Mouse (Mus musculus) layer of hippocampus, adult 18-20 months (tissue): ENCODE measurements around the gene Paip2b. TPM values are rescaled to one million over a fixed set of nuclear protein-coding genes. Genes with fewer than 3 reads are reported as not detected.
"Not testable (repeated sequence)": the region's sequence is repeated elsewhere in the genome, so short reads cannot be mapped to it uniquely, and the experiment has no call there.

Experiments
- DNase-seq, 2 experiments: peaks; one replicate each; pipeline ENCODE4 v3.0.0; 2022; ENCODE audit warnings: low spot score in 2 of 2
- total RNA-seq, 2 experiments: library from RNA; stranded (reverse); gene quantifications; 2 replicates each; pipeline ENCODE4 v1.2.3; 2021

The Paip2b gene
- total RNA-seq, 2 experiments from 2014 or later = 62.2 to 64.0 TPM

DNA sequence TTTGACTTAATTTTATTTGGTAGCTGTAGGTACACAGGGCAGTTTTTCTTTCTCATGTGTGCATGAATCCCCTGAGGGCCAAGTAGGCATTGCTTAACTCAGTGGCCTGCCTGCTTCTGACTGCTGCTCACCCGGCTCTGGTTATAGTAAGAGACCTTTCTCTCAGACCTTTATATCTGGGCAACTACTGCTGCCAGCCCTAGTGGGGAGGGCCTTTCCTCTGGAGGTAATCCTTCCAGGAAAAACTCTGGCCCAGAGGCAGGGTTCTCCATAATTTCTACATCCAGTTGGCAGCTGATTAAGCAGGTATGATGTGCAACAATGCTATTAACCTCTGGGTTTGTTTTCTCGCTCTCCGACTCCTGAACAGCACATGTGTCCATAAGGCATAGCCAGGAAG is 28.7 kb downstream of the Paip2b start:
- no peak for DNase-seq

DNA sequence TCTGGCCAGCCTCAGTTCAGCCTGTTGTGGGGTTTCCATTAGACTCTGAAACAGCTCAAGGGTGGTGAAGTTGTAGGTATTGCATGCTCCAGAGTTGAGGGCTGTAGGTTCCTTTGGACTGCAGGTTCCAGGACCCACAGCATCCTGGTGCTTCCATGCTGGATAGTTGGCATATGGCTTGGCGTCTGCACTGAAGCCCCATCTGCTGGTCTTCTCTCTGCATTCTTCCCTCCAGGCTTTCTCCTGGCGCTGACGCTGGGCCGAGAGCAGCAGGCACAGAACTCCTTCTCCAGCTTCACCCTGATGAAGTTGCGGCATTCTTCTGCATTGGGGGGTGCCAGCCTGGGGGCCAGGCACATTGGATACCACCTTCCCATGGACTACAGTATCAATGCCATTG is 29.5 kb downstream of the Paip2b start:
- DNase-seq = peak in 1 of 2 experiments; percentile 54

DNA sequence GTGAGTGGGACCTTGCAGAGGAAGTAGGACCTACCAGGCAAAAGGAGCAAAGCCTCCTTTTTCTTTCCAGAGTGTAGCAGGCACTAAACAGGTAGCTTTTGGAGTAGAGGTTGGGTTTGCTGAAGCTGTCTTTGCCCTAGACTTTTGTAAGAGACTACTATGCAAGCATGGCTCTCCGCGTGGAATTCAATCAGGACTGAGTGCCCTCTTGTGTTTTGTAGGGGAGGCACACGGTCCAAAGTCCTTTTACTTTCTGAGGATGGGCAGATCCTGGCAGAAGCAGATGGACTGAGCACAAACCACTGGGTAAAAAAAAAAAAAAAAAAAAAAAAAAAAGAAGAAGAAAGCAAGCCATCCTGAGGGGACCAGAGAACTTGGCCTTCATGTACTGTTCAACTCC is 34.9 kb downstream of the Paip2b start:
- DNase-seq = no peak

DNA sequence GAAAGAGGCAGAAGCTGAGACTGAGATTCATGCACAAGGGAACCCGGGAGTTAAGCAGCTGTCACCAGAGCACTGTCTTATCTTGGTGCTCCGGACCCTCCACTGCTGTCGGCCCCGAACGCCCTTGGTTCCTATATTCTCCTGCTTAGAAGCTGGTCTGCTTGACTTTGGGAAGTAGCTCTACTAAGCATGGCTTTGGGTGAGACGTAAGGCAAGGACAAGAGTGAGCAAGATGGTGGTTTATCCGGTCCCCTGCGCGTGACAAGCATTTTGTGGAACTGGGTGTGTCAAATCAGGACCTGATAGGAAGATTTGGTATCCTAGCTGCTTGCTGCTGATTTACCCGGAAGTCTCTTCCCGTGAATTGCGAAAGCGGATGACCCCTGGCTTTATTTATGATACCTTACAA is 36.0 kb downstream of the Paip2b start:
- DNase-seq = no peak

DNA sequence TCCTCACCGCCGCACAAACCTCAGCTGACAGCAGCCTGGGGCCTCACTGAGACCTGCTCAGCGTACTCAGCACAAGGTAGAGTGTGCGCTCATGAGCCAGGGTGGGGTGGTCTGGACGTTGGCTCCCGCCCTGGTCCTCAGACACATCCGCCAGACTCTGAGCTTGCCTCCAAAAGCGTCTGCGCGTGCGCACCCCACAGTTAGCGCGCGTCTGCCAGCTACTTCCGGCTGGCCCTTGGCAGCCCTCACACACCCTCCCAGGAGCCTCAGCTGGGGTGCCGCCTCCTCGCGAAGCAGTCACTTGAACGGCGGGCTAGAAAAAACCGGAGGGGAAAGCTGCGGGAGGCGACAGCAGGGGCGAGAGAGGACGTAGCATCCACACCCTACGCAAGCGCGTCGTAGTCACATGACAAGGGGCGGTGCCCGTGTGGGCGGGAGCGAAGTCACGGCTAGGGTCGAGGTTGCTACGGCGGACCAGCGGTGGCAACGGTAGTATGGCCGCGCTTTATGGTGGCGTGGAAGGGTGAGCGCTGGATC is 36.7 kb downstream of the Paip2b start, which contains the start of gene Nagk:
Gene Nagk (plus strand): TSS at position 223 of the 537 bp plus-strand sequence.
- peak; percentile 90 to 93 for DNase-seq

DNA sequence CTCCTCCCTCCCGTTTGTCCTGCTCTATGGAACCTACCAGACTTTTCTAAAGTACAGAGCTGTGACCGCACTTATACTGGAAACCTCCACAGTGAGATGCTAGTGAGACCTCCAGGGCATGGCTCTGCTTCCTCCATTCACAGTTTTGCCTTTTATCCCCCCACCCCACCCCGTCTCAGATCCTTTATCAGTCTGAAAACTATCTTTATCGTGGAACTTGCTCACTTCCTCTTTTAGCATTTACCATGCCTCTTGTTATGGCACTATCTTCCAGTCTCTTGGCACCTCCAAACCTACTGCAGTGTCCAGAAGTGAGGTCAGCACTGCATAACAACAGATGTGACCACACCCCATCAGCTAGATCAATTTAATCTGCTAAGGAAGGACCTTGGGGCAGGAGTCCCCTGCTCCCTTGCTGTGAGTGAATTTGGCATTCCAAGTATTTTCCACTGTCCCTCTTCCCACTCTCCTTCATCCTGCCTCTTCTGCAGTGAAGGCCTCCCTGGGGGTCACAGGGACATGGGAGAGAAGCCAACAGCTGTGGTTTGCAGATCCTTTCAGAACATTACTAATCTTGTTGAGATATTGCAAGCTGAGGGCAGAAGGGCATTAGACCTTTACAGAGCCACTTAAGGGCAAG is 40.2 kb downstream of the Paip2b start:
- no peak for DNase-seq

DNA sequence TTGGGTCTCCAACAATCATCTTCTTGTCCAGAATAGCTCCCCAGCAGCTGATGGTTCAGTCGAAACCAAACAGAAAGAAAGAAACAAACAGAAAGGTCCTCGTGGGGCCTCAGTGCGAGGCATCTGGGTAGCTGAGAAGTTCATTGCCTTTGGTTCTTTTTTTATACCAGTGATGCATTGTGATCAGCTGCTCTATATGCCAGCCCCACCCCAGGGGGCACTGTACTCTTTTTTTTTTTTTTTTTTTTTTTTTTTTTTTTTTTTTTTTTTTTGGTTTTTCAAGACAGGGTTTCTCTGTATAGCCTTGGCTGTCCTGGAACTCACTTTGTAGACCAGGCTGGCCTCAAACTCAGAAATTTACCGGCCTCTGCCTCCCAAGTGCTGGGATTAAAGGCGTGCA is 41.0 kb downstream of the Paip2b start:
- not testable (repeated sequence) for DNase-seq

DNA sequence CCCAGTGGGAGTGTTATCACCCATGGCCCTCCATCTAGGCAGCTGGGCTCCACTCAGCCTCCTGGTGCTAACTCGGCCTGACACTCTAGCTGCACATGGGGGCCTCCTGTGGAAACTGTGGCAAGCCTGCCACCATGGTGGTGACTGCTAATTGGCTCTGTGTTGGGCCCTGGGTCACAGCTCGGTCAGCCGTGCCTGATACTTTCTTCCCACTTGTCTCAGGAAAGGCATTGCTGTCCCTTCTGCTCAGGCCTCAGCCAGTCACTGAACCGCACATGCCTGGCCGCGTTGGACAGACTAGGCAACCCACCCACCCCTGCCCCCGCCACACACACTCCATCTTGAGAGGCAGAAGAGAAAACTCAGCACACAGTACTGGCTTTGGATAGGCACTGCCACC is 43.0 kb downstream of the Paip2b start:
- DNase-seq = no peak

DNA sequence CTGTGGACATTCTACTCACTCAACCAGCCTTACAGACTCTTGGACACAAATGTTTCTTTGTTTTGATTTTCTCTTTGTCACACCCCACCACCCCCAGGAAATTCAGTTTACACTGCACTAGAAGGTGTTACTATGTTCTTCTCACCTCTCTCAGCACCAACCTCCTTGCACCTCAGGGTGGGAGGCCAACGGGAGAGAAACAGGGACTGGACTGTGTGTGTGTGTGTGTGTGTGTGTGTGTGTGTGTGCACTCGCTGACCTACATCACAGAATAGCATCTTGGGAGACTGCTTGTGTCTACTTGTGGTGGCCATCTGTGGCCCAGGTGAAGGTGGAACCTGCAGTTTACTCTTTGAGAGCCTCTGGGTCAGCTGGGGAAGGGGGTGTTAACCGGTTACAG is 45.1 kb downstream of the Paip2b start:
- DNase-seq = no peak

DNA sequence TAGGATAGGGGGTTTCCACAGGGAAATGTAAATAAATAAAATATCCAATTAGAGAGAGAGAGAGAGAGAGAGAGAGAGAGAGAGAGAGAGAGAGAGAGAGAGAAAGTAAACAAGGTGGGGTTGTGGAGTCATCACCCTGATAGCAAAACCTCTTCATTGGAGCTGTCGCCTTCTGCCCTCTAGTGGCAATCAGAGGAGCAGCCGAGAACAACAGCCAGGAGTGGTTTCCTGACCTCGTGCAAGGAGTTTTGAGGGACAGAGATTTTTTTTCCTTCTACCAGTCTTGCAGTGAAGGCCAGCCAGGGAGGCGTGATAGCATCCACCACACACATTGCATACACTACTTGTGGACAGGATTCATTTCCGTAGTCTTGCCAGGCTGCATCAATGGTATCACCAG is 52.5 kb downstream of the Paip2b start:
- peak in 1 of 2 experiments; percentile 64 for DNase-seq

DNA sequence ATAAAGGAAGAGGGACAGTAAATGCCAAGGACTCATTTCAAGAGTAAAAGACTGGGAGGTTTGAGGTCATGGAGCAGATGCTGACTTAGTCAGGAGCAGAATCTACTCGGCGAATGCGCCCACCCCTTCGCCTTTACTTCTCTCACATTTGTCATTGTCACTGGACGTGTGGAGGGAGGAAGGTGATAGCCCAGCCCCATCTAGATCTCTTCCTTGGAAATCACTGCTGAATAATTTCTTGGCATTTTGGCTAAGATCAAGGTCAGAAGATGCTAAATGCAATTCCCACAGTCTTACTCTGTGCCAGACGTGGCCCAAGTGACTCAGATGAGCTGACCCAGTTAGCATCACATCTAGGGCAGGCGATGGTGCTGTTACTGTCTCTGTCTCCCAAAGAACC is 53.2 kb downstream of the Paip2b start:
- DNase-seq = no peak

DNA sequence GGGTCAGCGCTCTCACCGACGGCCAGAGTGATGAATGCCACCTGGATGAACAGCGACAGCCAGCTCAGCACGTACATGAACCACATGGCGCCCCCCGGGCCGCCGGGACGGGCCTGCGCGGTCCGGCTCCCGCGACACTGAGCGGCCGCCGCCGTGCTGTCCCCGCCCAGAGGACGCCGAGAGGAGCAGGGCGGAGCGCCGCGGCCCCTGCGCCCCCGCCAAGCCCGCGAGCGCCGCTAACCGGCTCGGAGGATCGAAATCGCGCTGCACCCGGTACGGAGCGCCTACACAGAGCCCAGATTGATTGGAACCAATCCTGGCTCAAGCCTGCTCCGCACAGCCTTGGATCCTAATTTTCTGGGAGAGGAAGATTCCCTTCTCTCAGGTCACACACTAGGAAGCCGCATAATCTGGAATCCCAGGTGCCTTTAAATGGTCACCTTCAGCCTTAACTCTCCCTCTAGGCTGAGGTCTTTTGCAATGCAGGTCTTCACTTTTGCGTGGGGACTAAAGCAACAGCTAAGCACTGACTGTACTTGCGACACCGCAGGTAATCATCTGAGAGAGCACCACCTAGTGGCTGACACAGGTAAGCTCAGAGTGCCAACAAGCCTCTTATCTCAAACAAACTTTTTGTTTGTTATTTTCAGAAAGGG is 55.8 kb downstream of the Paip2b start, which contains the start of gene Tex261:
Gene Tex261 (minus strand): TSS at position 176 of the 656 bp plus-strand sequence.
- peak; percentile 90 to 93 for DNase-seq

DNA sequence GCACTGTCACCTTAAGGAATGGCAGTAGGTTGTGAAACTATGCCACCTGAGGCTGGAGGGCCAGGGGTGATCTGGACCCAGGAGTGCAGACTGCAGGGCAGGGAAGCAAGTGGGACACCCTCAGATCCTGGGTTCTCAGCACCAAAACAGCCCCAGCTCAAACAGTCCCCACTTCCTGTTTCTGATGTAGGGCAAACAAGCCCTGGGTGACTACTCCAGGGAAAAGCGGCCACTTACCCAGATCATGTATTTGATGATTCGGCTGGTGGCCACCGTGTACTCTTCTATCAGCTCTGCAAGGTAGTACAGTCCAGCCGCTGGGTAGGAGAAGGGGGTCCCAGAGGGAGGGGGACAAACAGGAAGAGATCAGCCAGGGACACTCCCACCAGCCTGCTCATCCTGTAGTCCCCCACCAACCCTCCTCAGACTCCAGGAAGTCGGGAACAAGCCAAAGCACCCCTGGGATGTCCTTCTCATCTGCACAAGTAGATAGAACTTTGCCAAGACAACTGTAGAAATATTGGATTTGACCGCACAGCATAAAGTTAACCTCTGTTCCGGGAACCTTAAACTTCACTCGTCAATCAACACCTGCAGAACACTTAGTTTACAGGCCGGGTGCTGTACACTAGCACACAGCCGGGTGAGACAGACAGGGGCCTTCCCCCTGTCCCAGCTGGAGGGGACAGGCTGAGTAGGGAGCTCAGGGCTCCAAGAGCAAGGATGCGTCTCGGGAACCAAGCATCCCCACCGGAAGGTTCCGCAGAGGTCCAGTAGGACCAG is 56.6 kb downstream of the Paip2b start:
- no peak for DNase-seq

DNA sequence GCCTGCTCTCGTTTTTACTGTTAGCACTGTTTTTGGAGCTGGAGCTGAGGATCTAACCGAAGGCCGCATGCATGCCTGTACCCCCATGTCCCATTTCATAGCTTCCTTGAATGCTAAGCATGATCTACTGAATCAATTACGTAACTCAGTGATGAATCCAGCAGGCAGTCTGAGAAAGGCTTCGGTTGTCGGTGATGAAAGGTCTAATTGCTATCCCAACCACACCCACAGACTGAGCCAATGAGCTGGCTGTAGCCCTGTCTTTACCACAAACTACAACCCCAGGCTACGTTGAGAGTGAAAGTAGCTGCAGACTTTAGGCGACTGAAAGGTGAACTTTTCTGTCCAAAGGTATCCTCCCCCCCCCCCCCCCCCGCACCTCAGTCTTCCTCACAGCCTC is 57.4 kb downstream of the Paip2b start:
- no peak for DNase-seq

DNA sequence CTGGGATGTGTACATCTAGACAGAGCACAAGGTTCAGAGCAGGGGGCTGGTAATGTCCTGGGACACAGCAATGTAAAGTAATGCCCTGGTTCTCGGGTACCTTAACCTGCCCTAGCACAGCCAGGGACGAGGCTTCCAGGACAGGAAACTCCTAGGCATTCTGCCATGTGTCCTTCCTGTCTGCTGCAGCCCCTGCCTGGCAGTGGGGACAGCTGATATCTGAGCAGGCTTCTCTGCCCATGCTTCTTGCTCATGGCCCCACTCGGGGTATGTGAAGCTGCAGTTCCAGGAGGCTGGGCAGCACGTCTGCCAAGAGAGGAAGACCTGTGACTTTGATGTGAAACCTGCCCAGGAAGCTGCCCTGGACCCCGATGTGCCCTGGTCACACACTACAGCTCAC is 63.1 kb downstream of the Paip2b start:
- DNase-seq = no peak

DNA sequence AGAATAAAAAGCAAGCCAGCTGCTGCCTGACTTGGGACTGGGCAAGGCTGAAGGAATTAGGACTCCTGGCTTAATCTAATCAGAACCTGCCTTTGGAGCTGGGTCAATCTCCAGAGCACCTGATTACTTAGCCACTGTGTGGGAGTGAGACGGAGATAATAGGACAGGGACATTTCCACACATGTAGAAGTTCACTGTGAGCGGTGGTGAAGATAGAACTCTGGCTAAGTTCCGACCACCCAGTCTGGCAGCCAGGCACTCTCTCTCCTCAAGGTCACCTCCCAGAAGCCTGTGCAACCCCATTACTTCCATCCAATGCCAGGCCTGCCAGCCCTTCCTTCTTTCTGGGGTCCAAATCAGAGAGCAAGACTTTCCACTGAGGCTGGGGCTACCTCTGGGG is 64.6 kb downstream of the Paip2b start:
- DNase-seq = no peak

DNA sequence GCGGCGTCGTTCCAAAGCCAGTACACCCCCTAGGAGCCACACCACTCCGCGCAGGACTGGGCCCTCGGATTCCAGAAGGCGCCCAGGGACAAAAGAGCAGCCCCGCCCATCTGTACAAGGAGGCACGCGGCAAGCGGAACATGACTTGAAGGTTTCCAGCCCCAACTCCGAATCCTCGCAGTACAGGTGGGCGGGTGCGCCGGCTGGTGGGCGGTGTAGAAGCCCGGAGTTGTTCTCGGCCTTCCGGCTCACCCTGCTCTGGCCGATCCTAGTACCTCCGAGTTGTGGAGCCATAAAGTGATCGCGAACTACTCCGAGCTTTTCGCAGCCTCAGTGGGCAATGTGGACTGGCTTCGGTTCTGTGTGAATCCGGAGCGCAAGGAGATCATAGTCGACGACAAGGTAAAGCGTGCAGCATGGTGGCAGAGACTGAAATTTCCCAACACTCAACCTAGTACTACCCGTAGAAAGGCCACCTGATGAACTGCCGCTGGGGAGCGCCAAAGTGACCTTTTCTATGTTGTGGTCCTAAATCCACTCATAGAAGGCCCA is 68.6 kb downstream of the Paip2b start:
- no peak for DNase-seq

DNA sequence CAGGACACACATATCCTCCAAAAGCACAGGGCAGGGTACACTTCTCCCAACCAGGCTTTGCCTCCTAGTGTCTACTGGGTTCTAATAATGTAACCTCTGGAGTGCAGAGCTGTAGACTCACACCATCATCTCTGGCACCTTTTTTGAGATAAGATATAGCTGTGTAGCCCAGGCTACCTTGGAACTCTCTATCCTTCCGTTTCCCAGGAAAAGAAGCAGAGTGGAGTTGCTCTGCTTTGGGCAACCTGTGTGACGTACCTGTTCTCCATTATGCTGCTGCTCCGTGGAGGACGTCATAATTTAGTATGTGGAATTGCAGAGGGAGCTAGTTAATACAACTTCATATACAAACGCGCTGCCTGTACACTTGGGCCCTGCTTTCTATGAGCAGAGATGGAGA is 69.2 kb downstream of the Paip2b start, which contains the start of gene Ankrd53:
Gene Ankrd53 (plus strand): TSS at position 301 of the 400 bp plus-strand sequence.
- DNase-seq = no peak

DNA sequence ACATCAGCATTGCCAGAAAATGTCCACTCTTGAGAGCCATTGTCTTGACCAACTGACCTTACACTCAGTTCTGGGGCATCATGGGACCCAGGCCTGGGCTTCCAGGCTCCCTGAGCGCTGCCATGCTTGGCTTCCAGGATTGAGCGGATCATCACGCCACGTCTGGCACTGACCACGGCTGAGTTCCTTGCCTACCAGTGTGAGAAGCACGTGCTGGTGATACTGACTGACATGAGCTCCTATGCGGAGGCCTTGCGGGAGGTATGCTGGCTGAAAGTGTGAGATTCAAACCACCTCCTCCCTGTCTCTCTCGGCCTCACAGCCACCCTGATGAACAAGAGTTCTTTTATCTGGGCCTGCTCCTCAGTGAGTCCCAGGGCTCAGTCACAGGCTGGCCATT is 75.5 kb downstream of the Paip2b start:
- DNase-seq = no peak
